Mouse (Mus musculus) NIH3T3 (cell line): ENCODE data around the gene Rangrf.
"Not testable (repeated sequence)": the region's sequence is repeated elsewhere in the genome, so short reads cannot be mapped to it uniquely, and the experiment has no call there.

Source experiments
- DNase-seq: peaks from one replicate; pipeline ENCODE4 v3.0.0-alpha.2; 2012; ENCODE audit warnings: low read depth

Gene Rangrf

GRCm38 (mm10) chr11:68979320-68979733, 4.3 kb upstream of the Rangrf start:
- DNase-seq = no peak

- no peak for DNase-seq
Observed at GRCm38 (mm10) chr11:68975601-68976000, 616 bp upstream of the Rangrf start.

DNA sequence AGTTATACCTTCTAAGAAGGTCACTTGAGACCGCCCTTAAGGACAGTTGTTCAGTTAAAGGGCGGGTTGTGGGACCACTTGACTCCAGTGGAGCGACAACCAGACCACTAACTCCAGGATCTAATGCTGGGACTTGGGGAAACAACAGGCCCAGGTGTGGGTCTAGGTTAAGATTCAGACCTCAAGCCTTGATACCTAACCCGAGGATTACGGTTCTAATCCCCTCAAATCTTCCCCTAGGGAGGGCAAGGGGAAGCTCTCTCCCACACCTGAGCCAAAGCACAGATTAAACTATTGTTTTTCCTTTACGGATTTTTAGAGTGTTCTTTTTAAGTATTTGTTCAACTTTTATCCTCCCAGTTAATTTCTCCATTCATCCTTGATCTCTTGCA, 930 bp downstream of the Rangrf start:
- DNase-seq = no peak

DNA sequence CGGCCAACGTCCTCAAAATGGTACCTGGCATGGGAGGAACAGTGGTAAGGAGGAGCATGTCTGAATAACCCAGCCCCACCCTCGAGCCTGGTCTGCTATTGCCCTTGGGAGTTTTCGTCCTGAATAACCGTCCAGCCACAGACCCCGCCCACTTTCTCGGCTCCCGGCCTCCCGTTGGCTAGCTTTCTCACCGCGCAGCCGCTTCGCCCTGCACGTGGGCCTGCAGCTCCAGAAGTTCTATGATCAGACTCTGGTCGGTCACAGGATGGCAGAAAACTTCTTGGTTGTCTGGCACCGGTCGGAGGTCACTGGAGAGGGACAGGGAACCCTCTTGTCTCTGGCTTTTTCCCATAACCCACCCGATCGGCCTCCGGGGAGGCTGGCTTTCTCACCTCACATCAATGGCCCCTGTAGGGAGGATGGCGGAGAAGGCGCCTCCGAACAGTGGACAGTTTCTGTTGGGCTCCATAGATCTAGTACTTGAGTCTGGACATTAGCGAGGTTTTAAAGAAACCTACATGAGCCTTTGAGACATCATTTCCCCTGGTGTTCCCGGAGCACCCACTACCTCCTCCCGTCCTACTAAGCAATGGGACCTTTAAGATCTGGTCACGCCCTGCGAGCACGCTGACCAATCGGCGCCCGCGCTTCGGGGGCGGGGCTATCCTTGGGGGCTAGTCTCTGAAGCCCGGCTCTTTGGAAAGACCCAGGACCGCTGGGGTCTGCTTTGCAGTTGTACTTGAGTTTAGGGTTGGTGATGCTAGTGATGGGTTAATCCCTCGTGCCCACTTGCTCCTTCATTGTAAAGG, 1.5 kb downstream of the Rangrf start:
- peak; percentile 91 for DNase-seq

GRCm38 (mm10) chr11:68970232-68970631, 4.8 kb downstream of the Rangrf start:
- DNase-seq = no peak

- DNase-seq = no peak
Observed at GRCm38 (mm10) chr11:68968752-68969151, 6.2 kb downstream of the Rangrf start.

DNA sequence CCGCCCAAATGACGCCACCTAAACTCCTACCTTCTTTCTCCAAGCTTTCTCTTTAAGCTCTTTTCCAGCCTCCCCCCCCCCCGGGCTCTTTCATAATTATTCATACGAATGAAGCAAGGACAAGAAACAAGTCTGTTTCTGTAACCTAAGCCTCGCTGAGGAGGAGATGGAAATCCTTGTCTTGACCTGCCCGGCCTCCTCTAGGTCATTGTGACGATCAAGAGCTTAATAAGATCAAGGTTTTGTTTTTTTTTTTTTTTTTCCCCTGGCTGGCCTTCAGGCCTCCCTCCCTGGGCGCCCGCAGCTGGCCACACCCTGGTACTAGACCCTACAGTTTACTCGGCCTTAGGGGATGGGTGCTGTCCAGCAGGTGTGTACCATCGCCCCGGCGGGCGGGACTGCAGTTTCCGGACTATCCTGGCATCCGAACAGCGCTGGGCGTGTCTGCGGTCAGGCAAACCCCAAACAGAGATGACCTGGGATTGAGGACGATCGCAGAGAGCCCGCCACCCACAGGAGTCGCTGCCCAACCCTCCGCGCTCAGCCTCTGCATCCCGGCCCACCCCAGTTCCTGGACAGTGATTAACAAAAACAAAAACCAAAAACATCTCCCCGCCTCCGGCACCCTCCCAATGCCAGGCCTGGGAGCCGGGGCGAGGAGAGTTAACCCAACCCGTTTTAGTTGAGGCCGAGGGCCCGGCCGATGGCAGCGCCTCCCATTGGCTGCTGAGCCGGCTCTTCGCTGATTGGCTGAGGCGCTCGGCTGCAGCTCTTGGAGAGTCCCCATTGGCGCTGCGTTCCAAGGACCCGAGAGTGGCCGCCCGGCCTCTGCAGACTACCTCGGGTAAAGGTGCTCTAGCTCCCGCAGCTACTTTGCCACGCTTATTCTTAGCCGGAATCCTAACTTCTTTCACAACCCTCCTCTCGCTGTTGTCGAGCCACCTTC, 7.4 kb downstream of the Rangrf start, which contains the start of gene Slc25a35:
Slc25a35 (plus strand) TSS at position 795 of the 946 bp plus-strand sequence.
- peak; percentile 94 for DNase-seq

DNA sequence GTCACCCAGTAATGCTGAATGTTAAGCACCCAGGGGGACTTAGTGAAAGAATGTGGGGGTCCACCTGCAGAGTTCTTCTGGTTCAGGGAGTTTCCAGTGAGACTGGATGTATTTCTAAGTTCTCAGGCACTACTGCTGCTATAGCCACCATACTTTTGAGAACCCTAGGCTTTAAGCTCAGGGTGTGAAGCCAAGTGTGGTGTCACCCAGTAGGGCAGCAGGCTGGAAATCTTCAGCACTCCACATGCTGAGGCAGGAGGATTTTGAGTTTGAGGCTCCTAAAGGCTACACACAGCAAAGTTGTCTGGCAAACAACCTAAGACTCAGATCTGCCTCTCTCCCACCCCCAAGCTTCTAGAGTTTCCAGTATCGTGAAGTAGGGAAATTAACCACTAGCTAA, 8.4 kb downstream of the Rangrf start:
- DNase-seq = no peak

GRCm38 (mm10) chr11:68965845-68966244, 9.1 kb downstream of the Rangrf start:
- DNase-seq = peak; percentile 82

DNA sequence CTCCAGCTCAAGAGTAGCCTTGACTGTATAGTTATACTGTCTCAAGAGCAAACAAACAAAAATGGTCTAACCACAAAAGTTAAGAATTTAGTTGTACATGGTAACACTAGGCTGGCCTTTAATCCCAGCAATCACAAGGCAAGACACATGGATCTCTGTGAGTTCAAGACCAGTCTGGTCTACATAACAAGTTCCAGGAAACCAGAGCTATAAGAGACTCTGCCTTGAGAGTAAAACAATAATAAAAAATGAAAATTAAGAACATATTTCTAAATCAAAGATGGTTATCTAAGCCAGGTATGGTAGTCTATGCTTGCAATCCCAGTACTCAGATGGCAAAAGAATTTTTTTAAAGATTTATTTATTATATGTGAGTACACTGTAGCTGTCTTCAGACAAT, 9.9 kb downstream of the Rangrf start:
- DNase-seq = no peak

- DNase-seq = no peak
Observed at GRCm38 (mm10) chr11:68963405-68963804, 11.6 kb downstream of the Rangrf start.

DNA sequence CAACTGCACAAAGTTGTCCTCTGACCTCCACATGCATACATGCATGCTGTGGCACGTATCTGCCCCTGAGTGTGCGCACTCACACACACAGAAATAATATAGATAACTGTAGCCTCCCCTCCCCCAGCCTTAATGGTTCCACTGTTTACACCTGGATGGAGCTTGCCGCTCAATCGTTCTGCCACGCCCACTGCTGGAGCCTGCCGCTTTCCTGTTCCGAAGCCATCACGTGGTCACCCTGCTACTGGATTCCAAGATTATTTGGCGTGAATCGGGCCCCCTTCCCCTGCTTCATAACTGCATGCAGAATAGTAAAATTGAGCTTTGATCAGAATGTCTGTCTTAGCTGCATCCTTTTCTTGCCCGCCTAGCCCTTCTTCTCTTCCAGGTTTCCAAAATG, 12.8 kb downstream of the Rangrf start:
- not testable (repeated sequence) for DNase-seq

DNA sequence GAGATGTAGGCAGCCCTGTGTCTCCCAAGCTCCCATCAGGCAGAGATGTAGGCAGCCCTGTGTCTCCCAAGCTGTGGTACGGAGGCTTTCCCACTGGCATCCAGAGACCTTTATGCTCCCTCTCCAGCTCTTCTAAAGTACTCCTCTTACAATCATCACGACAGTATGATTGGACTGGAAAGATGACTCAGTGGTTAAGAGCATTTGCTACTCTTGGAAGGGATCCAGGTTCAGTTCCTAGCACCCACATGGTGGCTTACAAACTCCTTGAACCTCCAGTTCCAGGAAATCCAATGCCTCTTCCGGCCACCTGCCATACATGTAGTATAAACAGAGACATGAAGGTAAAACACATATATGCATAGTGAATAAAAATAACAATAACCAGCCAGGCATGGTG, 13.4 kb downstream of the Rangrf start:
- peak; percentile 69 for DNase-seq

DNA sequence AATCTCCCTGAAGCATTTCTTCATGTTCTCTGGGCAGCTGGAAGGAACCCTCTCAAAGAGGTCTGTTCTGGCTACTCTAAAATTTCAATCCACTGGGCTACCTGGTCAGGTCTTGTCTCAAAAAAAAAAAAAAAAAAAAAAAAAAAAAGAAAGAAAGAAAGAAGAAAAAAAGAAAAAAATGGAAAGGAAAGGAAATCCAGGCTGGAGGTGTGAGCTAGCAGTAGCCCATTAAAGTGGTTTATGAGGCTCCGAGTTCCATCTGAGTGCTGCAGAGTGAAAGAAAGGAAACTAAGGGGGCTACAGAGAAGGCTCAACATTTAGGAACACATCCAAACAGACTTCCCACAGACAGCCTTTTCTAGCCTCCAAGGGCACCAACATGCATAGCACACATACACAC, 17.0 kb downstream of the Rangrf start:
- no peak for DNase-seq

DNA sequence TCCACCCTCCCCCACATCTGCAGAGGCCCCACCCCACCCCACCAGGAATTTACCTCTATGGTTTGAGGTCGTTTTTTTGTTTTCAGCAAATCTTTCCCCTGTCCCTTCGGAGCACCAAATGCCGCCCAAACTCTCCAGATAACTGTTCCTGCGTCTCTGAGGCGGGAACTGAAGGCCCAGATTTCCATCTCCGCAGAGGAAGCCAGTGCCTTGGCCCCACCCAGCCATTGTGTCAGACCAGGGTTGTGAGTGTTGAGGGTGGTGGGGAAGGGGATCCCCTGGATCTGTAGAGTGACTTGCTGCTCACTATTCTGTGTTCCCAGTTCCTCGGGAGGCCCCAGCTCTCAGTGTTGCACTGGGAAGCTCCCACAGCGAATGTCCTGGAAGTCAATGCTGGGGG, 17.7 kb downstream of the Rangrf start, which contains the start of gene Arhgef15:
Arhgef15 (minus strand) TSS at position 173 of the 400 bp plus-strand sequence.
- no peak for DNase-seq

DNA sequence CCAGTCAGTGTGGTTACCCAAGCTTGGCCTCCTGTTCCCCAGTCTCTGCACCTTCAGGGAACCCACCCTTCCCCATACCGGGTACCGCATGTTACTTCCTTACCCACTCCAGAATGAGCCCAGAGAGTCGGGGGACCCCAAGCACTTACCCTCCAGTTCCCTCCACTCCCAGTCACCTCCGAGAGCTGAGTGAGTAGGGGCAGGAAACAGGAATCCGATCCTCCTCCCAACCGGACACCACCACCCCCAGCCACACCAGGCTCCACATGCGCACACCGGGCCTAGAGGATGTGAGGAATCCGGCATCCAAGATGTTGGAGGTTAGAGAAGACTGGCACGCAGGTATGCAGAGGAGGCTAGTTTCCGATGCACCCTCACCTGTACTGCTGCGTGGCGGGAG, 18.3 kb downstream of the Rangrf start:
- DNase-seq = no peak

DNA sequence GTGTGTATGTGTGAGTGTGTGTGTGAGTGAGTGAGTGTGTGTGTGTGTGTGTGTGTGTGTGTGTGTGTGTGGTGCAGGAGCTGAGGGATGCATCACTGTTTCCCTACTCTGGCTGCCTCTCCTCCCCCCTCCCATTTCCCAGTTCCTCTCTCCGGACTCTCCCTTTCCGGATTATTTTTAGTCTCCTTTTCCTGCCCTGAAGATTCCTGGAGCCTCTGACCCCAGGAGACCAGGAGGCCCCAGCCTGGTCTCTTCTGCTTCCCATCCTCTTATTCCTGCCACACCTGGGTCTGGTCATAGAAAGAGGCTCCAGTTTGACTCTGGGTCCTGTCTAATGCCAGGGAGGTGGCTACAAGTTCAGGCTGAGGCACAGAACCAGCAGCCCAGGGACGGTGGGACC, 18.9 kb downstream of the Rangrf start:
- DNase-seq = no peak

DNA sequence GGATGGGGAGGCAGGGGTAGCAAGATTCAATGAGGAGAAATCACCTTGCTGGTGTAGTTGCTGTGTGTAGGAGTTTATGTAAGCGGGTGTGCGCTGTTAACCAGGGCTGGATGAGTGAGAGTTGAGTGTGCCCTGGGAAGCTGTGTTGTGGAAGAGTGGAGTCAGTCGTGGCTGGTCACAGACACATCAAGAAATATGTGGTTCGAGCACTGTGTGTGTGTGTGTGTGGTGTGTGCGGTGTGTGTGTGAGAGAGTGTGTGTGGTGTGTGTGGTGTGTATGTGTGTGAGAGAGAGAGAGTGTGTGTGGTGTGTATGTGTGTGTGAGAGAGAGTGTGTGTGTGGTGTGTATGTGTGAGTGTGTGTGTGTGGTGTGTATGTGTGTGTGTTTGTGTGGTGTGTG, 19.5 kb downstream of the Rangrf start:
- no peak for DNase-seq

- DNase-seq = no peak
Observed at GRCm38 (mm10) chr11:68954408-68954807, 20.6 kb downstream of the Rangrf start.

DNA sequence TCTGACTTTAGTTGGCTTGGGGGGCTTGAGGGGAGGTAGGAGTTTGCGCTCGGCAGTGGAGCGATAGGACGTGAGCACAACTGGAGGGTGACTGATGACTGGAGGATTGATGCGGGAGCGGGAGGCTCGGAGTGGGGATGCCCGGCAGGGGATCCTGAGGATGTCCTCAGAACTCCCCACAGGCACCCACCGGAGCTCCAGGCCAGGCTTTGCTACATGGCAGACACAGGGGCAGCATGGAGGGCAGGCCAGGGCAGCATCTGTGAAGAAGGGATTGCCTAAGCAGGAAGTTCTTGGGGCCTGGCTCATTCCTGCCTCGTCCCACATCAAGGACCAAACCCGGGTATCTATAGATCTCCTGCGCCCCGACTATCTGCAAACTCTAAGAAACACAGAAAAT, 21.1 kb downstream of the Rangrf start:
- no peak for DNase-seq

DNA sequence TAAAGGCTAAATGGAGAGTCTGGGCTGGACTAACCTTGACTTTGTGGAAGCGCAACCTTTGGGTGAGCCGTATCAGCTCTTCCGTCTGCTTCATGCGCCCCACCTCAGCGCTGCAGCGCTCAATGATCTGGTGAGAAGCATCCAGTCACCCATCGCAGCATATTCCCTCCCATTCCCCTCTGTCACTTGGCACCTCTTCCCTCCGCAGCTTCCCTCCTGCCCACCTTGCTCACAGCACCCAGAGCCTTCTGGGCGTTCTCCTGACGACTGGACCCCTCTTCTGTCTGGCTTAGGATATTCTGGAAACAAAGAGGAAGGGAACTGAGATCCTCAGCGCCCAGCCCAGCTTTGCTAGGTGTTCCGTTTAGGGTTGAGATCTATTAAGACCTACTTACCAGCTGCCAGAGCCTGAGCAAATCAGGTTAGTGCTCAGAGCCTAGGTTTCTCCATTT, 27.4 kb downstream of the Rangrf start:
- peak; percentile 29 for DNase-seq

DNA sequence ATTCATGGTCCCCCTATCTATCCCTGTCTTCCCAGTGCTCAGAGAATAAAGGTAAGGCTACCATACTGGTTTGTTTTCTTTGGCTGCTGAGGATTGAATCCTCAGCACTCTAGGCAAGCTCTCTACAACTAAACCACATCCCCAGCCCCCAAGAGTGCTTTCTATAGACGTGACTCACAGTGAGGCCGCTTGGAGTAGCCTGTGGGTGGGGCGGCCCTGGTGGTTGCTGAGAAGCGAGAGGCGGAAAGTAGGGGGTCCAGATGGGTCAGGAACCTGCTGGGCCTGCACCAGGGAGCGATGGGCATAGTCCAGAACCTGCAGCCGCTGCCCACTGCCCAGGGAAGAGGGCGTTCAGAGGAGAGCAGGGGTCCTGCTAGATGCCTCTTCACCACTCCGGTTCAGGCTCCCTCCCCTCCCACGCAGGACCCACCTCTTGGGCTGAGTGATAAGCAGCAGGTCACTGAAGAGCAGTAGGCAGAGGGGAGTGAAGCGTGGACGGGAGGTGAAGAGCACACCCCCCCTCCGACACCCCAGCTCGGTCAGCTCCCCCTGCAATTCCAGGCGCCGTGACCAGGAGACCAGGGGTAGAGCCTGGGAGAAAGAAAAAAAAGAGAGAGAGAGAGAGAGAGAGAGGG, 28.1 kb downstream of the Rangrf start:
- DNase-seq = peak; percentile 93
